Mouse (Mus musculus) megakaryocyte progenitor cell, adult 5-6 weeks (primary cell): ENCODE measurements around the gene Gm9944. TPM values are rescaled to one million over a fixed set of nuclear protein-coding genes. Genes with fewer than 3 reads are reported as not detected.
A peak's percentile ranks its signal among the peaks of the same experiment; 100 is the strongest.

Experiments
- ATAC-seq: replicated peaks from 2 replicates; pipeline ENCODE4 v1.8.0; 2016; ENCODE audit warnings: mild to moderate bottlenecking, moderate TSS enrichment, inconsistent platforms; ENCODE audit not compliant: poor library complexity
- total RNA-seq, 2 experiments: library from RNA; stranded (forward) in 1 of 2; stranded (reverse) in 1 of 2; fragments of 157-497, 149-512 nt in 1 of 2; fragments of 200-1000 nt in 1 of 2; gene quantifications; 2 replicates each; pipeline versions ENCODE4 v1.2.3 to v1.2.4; 2015 to 2017

Gm9944 gene
- total RNA-seq (2015) (not detected in 2 replicates), total RNA-seq (2017) (not detected in 2 replicates)

DNA sequence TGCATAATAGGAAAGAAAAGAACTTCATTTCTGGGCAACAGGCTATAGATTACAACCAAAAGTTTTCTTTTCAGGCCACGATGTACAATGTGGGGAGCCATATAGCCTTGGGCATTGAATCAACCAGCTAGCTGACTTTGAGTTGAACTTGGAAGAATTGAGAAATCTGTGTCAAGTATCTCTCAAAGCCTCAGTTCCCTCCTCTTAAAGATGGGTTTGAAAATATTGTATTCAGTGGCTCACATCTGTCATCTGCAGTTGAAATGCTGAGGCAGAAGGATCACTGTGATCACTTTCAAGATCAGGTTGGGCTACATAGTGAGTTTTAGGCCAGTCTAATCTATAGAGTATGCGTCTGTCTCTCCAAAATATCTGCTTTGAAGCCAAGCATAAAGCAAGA, at the start of gene Gm9944:
Gm9944 (minus strand) TSS at position 101 of the 400 bp plus-strand sequence.
- ATAC-seq: no peak

DNA sequence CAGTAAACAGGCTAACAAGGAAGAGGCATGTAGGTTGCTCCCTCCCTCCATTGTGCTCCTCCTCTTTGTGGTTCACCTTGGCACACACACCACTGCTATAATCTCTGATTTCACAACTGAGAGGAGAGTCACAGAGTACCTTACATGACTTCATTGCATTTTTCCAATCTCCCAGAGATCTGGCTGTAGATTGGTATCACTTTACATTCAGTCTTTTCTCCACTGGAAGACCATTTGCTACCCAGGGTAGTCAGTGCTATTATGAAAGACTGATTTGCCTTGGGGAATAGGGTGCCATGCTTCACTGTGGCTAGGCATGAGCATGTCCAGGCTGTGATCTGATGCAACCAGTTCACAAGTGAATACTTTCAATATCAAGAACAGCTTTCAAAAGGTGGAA, 40.2 kb upstream of the Gm9944 start:
- no peak for ATAC-seq

DNA sequence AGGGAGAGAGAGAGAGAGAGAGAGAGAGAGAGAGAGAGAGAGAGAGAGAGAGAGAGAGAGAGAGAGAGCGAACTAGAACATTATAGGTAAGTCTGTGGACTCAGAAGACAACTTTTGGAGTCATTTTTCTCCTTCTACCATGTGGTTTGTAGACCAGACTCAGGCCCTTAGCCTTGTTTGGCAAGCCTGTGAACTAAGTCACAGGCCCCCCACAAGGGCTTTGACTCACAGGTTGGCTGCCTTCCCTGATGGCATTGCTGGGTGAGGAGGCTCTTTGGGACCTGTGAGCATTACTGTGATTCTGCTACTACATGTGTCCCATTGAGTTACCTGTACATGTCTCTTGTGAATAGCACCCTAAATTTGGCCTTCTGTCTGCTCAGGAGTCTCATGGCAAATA, 15.0 kb upstream of the Gm9944 start:
- no peak for ATAC-seq

DNA sequence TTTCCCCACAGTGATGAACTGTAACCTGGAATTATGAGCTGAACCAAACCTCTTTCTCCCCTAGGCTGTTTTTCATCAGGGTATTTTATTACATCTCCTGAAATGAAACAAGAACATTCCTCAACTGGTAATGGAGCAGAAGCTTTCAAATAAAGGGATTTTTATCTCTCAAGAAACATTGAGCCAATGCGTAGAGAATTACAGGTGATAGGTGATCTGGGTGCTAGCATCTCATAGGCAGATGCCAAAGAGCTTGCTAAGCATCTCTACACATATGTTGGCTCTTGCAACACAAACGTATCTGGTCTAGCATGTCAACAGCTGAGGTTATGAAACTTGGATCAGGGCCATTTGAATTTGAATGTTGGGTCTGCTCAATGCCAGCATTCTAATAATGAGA, 12.1 kb upstream of the Gm9944 start:
- ATAC-seq: no peak

DNA sequence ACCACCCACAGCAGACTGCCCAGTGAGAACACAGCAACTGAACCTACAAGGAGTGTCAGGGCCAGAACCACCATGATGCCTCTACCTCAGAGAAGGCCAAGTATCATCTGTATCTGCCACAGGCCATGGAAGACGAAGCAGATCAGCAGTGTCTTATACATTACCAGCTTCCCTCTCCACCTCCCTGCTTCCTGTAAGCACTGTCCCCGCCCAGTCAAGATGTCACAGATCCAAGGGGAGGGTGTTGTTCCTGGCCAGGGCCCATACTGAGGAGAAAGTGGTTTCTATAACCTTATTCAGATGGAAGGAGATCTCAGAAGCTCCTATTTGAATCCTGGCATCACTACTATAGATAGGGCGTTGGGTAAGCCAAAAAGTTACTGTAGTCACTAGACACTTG, 10.5 kb upstream of the Gm9944 start, which contains the start of gene Aadacl3:
Aadacl3 (minus strand) TSS at position 101 of the 400 bp plus-strand sequence.
- ATAC-seq: no peak

DNA sequence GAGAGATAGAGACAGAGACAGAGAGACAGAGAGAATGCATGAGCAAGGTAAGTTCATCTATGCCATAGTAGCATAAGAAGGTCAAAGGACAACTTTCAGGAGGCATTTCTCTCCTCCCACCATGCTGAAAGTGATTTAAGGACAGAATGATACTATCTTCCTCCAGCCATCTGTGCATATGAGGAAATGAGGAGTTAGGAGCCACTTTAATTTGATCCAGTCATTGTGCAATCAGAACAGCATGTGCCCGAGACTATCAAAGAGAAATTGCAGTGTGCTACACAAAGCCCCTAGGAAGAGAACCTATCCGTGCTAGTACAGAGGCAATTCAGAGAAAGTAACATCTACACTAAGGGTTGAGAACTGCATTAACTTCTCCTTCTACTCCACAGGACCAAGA, 4.6 kb downstream of the Gm9944 start:
- peak; percentile 92 for ATAC-seq

DNA sequence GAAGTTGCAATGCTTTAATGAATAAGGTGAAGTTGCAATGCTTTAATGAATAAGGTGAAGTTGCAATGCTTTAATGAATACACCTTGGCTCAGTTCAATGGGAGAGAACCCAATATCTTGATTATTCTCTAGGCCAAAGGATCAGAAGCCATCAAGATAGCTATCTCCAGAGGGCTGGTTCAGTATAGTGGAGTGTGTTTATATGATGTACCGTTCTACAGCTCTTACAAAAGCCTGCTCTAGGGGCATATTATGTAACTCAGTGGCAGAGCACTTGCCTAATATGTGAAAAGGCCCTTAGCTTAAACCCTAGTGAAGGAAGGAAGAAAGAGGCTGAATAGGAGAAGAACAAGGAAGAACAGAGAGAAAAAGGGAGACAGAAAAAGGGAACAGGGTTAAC, 11.5 kb downstream of the Gm9944 start:
- peak; percentile 77 for ATAC-seq

DNA sequence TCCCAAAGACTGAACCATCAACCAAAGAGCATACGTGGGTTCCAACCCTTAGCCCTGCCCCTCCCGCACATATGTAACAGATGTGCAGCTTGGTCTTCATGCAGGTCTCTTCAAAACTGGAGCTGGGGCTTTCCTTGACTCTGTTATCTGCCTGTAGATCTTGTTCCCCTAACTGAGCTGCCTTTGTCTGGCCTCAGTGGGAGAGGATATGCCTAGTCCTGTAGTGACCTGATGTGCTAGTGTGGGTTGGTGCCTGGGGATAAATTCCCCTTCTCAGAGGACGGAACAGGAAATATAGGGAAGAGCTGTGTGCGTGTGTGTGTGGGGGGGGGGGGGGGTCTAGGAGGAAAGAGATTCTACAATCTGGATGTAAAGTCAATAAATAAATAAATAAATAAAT, 12.0 kb downstream of the Gm9944 start:
- ATAC-seq: no peak

DNA sequence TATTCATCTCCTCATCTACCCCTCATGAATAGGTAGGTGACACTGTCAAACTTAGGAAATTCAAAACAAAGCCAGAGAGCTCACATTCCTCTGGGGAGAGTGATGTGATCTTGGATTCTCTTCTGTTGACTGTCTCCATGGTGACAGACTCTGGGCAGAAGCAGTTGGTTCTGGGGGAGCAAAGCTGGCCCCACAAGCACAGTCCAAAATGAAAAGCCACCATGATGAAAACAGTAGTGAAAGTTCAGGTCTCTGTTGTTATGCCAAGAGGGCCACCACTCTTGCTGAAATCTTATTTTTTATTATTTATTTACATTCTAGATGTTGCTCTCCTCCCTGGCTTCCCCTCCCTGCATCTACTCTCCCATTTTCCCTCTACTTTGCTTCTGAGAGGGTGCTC, 14.4 kb downstream of the Gm9944 start, which contains the start of gene 1700012P22Rik:
1700012P22Rik (minus strand) TSS at position 101 of the 400 bp plus-strand sequence.
- no peak for ATAC-seq

DNA sequence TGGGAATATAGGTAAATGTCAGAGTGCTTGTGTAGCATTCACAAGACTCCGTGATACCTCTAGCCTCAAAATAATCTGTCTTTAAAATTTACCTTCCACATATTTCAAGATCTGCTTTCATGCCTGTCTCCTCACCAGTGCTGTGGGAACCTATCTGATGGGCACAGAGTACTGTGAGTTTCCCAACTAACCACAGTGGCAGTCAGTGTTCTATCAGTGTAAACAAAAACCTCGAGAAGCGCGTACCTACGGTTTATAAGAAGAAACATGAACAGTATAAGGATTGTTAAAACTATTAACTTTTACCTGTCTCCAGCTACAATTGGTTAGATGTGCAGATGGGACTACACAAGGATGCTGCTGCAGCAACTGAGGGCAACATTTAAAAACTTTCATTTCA, 19.9 kb downstream of the Gm9944 start:
- no peak for ATAC-seq

DNA sequence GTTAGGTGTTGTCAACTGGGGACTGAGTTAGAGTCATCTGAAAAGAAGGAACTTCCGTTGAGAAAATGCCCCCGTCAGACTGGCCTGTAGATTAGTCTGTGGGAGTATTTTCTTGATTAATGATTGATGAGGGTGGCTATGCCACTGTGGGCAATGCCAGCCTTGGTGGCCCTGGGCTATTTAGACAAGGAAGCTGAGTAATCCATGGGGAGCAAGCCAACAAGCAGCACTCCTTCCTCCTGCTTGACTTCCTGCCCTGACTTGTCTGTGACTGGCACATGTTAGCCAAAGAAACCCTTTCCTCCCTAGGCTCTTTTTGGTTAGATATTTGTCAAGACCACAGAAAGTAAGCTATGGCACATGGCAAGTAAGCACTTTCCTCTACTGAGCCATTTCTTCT, 22.4 kb downstream of the Gm9944 start:
- ATAC-seq: no peak

DNA sequence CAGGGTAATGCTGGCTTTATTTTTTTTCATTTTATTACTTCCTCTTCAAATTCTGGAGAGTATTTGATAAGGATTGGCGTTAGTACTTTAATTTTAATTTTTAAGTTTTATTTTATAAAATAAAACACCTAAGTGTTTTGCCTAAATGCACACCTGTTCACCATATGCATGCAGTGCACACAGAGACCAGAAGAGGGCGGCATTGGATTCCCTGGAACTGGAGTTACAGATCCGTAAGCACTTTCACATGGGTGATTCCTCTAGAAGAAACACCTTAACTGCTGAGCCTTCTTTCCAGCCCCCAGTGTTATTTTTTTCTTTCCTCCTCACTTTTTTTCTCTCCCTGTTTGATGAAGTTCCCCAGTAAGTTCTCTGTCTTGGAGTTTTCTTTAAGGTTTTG, 24.2 kb downstream of the Gm9944 start:
- ATAC-seq: peak; percentile 86

DNA sequence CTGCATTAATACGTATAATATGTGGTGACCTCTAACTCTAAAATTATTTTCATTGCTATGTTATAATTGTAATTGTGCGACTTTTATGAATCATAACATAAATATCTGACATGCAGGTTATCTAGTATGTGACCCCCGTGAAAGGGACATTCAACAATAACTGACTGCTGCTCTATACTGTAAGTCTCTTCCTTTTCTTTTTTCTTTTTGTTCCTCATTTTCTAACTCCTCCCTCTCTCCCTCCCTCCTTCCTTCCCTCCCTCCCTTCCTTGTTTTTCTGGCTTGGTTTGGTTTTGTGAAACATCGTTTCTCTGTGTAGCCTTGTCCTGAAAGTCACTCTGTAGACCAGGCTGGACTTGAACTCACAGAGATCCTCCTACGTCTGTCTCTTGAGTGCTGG, 28.5 kb downstream of the Gm9944 start:
- ATAC-seq: peak; percentile 56

DNA sequence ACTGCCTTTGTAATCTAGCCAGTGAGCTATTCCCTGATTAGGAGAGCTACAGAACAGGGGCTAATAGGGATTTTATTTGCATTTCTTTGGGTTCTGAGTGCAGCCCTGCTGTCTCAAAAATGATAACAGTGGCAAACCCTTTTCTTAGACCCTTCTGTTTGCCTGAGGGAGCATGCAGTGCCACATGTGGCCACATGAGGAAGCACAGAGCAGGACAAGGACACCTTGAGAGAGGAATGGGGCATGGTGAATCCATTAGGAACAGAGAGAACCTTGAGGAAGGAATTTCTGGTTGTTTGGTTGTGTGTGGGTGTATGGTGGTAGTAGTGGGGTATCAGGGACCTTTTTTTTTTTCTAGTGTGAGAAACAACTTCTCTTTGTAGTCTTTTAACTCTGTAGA, 32.5 kb downstream of the Gm9944 start:
- ATAC-seq: peak; percentile 86

DNA sequence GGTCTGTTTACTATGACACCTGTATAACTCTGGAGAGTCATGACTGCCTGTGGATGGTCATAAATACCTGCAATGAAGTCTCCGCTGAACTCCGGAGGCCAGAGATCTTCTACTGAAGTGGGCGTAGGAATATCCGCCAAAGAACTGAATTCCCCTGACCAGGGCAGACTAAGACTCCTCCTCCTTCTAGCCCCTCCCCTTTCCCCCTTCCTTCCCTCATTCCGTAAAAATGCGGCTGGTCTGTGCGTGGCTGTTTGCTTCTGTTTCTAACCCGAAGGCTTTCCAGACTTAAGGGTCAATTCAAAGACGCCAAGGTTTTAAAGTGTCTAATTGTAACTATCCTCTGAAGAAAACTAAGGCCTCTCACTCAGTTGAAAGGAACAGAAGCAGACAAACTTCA, 44.8 kb downstream of the Gm9944 start, which contains the start of gene Pramef12:
Pramef12 (minus strand) TSS at position 175 of the 400 bp plus-strand sequence.
- ATAC-seq: no peak

DNA sequence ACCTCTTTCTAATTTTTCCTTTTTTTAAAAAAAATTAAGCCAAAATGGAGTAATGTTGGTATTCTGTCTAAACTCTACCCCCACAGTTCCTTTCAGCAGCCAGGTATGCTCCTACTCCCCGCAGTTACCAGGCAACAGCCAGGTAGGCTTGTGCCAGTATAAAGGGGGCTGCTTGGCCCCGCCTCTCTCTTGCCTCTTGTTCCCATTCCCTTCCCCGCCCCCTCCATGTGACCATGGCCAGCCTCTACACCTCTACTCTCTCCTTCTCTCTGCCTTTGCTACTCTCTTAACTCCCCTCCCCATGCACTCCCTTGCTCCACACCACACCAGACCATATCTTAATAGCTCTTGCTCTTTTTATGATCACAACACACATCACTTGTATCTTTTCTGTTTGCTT, 46.9 kb downstream of the Gm9944 start:
- ATAC-seq: no peak

DNA sequence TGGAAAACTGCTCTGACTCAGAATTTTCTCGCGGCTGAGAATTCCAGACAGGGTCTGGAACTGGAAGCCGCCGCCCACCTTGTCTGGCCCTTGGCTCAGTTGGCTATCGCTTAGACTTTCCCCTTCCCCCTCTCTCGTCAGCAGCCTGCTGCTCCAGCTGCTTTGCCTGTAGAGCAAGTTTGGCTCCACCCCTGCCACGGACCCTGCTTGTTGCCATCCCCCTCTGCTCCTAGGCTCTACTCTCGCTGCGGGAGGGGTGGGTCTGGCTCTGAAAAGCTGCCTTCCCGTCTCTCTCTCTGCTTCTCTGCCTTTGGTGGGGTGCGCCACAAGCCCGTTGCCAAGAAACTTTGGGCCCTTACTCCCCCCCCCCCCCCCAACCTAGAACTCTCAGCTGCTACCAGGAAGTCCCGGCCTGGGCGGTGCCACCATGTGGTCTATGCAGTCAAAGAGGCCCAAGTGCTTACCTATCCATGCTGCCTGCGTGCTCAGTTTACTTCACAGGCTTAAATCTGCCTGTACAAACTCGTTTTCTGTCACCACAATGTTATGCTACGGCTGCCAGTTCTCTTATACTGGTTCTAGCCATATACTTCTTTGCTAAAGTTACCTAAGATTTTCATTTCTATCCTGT, 48.5 kb downstream of the Gm9944 start:
- peak; percentile 81 for ATAC-seq

Other genes with a start within 250 kb of the Gm9944 start
- not detected in 2 replicates for gene C87977, start 240.0 kb downstream of the Gm9944 start, total RNA-seq (2015)
- gene C87977, start 240.0 kb downstream of the Gm9944 start, total RNA-seq (2017): not detected in 2 replicates
- gene Pramel5, start 172.8 kb downstream of the Gm9944 start, total RNA-seq (2015): not detected in 2 replicates
- not detected in 2 replicates for gene Pramel5, start 172.8 kb downstream of the Gm9944 start, total RNA-seq (2017)
- gene Gm13128, start 123.1 kb downstream of the Gm9944 start, total RNA-seq (2015): not detected in 2 replicates
- gene Gm13128, start 123.1 kb downstream of the Gm9944 start, total RNA-seq (2017): not detected in 2 replicates
- gene Gm13119, start 95.4 kb downstream of the Gm9944 start, total RNA-seq (2015): not detected in 2 replicates
- not detected in 2 replicates for gene Gm13119, start 95.4 kb downstream of the Gm9944 start, total RNA-seq (2017)
- gene Pramef20, start 75.4 kb downstream of the Gm9944 start, total RNA-seq (2015): not detected in 2 replicates
- gene Pramef20, start 75.4 kb downstream of the Gm9944 start, total RNA-seq (2017): not detected in 2 replicates
- not detected in 2 replicates for gene Pramef12, start 44.9 kb downstream of the Gm9944 start, total RNA-seq (2015)
- not detected in 2 replicates for gene Pramef12, start 44.9 kb downstream of the Gm9944 start, total RNA-seq (2017)
- gene 1700012P22Rik, start 14.5 kb downstream of the Gm9944 start, total RNA-seq (2015): not detected in 2 replicates
- not detected in 2 replicates for gene 1700012P22Rik, start 14.5 kb downstream of the Gm9944 start, total RNA-seq (2017)
- not detected in 2 replicates for gene Aadacl3, start 10.4 kb upstream of the Gm9944 start, total RNA-seq (2015)
- not detected in 2 replicates for gene Aadacl3, start 10.4 kb upstream of the Gm9944 start, total RNA-seq (2017)
- gene 9430007A20Rik, start 66.5 kb upstream of the Gm9944 start, total RNA-seq (2015): not detected in 2 replicates
- gene 9430007A20Rik, start 66.5 kb upstream of the Gm9944 start, total RNA-seq (2017): not detected in 2 replicates
- gene Gm13124, start 111.8 kb upstream of the Gm9944 start, total RNA-seq (2015): not detected in 2 replicates
- gene Gm13124, start 111.8 kb upstream of the Gm9944 start, total RNA-seq (2017): not detected in 2 replicates
- not detected in 2 replicates for gene Aadacl4, start 160.4 kb upstream of the Gm9944 start, total RNA-seq (2015)
- not detected in 2 replicates for gene Aadacl4, start 160.4 kb upstream of the Gm9944 start, total RNA-seq (2017)
- not detected in 2 replicates for gene Gm436, start 233.1 kb upstream of the Gm9944 start, total RNA-seq (2015)
- not detected in 2 replicates for gene Gm436, start 233.1 kb upstream of the Gm9944 start, total RNA-seq (2017)